ENCODE assay signal across 9 mouse cellular contexts in the genomic region with DNA sequence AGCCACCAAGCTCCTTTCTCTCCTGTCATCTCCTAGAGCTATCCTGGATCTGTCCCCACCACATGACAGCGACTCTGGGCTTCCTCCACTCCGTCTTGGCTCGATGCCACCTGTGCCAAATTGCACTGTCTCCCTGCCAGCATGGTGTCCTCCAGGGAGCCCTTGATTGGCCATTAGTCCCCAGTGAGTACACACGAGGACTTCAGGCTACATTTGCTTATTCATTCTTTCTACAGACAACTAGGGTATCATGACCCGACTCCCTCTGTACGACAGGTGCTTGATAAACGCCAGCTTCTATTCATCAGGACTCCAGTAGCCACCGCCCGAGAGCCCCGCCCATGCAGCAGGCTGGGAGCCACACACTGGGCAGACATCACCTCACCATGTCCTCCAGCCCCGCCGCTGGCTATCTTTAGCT. TPM values are rescaled to one million over a fixed set of nuclear protein-coding genes. Genes with fewer than 3 reads are reported as not detected.
DNase-seq lines count a peak whose midpoint lies in the region; ATAC-seq lines count a peak whose summit lies in the region.
"Had no signal": no experiment of that assay in that cellular context is flagged by ENCODE, and none has a peak within 500 bp of the region (broad histone marks: within the 10 kb centered on the region; RNA-seq: fewer than 3 reads in every experiment).

No protein-coding gene starts in this region.

- H3K4me3 ChIP-seq in heart, embryonic 11.5 days (ENCODE audit: low read depth, low read length) = no peak overlapping the region

- H3K9ac ChIP-seq in heart, embryonic 11.5 days (ENCODE audit: low read depth, low read length) = no peak overlapping the region

- intact Hi-C loops in gastrocnemius, postnatal 36 days (cut with DNase I) = no loop called here

- H3K27me3 ChIP-seq in heart, embryonic 11.5 days (ENCODE audit: control insufficient read depth, insufficient read depth, low read length) = no peaks in the 10 kb centered on the region

- no peak for ATAC-seq in heart, embryonic 11.5 days (replicated peaks; ENCODE audit: insufficient number of reproducible peaks, low FRiP score, low TSS enrichment)
- ATAC-seq in cerebellum, adult (ENCODE audit: insufficient number of reproducible peaks, low FRiP score, low TSS enrichment) = peak; percentile 53; the same call in 1 of the 2 replicates

- H3K4me2 ChIP-seq in heart, embryonic 11.5 days = no peak overlapping the region

- H3K4me1 ChIP-seq in heart, embryonic 11.5 days (ENCODE audit: control insufficient read depth, insufficient read depth, low read length) = no peaks in the 10 kb centered on the region; the same call in 1 of the 2 replicates

- no peak overlapping the region for H3K27ac ChIP-seq in heart, embryonic 11.5 days (ENCODE audit: low read depth, low read length)

- WGBS in heart, embryonic 11.5 days (ENCODE audit: insufficient replicate concordance) = 48% methylated on average over 12 of the region's 12 CpGs

- no peaks in the 10 kb centered on the region for H3K36me3 ChIP-seq in heart, embryonic 11.5 days (ENCODE audit: control insufficient read depth, insufficient read depth, low read length)

- peak; percentile 96 for DNase-seq in heart, adult 11 months
- peak; percentile 25 to 28 for DNase-seq in gastrocnemius, postnatal 36 days
- DNase-seq in layer of hippocampus, adult 9-11 months = peak; percentile 41
- no peak for DNase-seq in kidney, adult 8-10 months
- DNase-seq in kidney, postnatal 14 days = no peak
- DNase-seq in thymus, postnatal 25 days = no peak

- H3K9me3 ChIP-seq in heart, embryonic 11.5 days (replicated peaks; ENCODE audit: control insufficient read depth, low read length) = no peaks in the 10 kb centered on the region

RNA-seq across cellular contexts. Expression of gene Igsf21, which starts 40.8 kb away (rescaled TPM):
- polyA plus RNA-seq in heart, embryonic 11.5 days (2014; fragmentation: Nextera tagmentation; extraction: Ambion mirVana) = 0.11 and 0.39 TPM in 2 replicates
- under 1 TPM in 1 of 2 experiments, not detected in 1; 0.18 TPM for total RNA-seq in gastrocnemius, postnatal 36 days (2021)
- polyA plus RNA-seq: C2C12 had no signal

Comparison
In these comparisons a context has a peak if more than half of its experiments do, and no peak if none do; other contexts are left out.
1. DNase-seq: peak in heart, adult 11 months (single experiment), gastrocnemius, postnatal 36 days (2 of 2) and layer of hippocampus, adult 9-11 months (single experiment); none in kidney, adult 8-10 months (0 of 2), kidney, postnatal 14 days (single experiment) and thymus, postnatal 25 days (single experiment).